Mouse (Mus musculus): ENCODE measurements around the gene Irgq.

DNA sequence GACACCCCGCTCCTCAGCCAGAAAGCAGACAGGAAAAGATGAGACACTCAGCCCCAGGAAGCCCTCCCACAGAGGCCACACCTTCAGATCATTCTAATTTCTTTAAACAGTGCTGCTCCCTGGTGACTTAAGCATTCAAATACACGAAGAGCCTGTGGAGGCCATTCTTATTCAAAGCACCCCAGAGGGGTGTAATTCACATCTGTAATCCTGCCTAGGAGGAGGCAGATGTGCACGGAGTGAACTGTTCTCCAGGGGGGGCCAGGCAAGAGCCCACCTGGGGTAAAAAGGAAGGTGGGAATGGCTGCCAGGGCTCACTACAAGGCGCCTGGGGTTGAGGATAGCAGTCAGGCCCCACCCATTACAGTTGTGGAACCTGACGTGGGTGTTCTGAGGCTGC lies 13.4 kb upstream of the Irgq start:
- no peak for TF ChIP-seq CTCF (IDR thresholded peaks at IDR 0.05; ENCODE audit: insufficient read depth, low read depth, low read length)
- no peak for TF ChIP-seq POLR2A (IDR thresholded peaks at IDR 0.05; ENCODE audit: insufficient read depth, low read depth, low read length)
